Mouse (Mus musculus) bone marrow macrophage, adult 2 months (primary cell): ENCODE results near the gene Pygm. TPM values are rescaled to one million over a fixed set of nuclear protein-coding genes. Genes with fewer than 3 reads are reported as not detected.

Experiments
- H3K27ac ChIP-seq: 2 replicates; pipeline ENCODE4 v1.5.1; 2012; ENCODE audit warnings: low read depth, low read length; ENCODE audit not compliant: insufficient read depth
- H3K4me1 ChIP-seq: 2 replicates; pipeline ENCODE4 v1.6.1; 2012; ENCODE audit warnings: low read length; ENCODE audit not compliant: control insufficient read depth, insufficient read depth
- H3K4me3 ChIP-seq: 2 replicates; pipeline ENCODE4 v1.5.1; 2012; ENCODE audit warnings: mild to moderate bottlenecking, low read length, moderate library complexity; ENCODE audit not compliant: insufficient read depth
- CTCF ChIP-seq: IDR thresholded peaks from 2 replicates; pipeline ENCODE4 v1.5.1; 2012; ENCODE audit warnings: low read depth, mild to moderate bottlenecking, low read length, moderate library complexity
- POLR2A ChIP-seq: IDR thresholded peaks from 2 replicates; pipeline ENCODE4 v1.6.1; 2012; ENCODE audit warnings: mild to moderate bottlenecking, low read depth, low read length, borderline replicate concordance
- polyA plus RNA-seq: library from polyadenylated mRNA; stranded (reverse); fragments of >200 nt; gene quantifications from 2 replicates; pipeline ENCODE4 v1.2.4, GENCODE M21; 2012; ENCODE audit not compliant: missing spikeins, insufficient read depth, insufficient read length

The Pygm gene
- polyA plus RNA-seq, 1 experiment = 0.97 TPM

- Histone ChIP-seq H3K4me3 (no peak overlapping the region), H3K27ac (no peak overlapping the region), H3K4me1 (peaks cover 9% of the 10 kb centered on the region)
- TF ChIP-seq POLR2A (no peak), CTCF (no peak)
Measured at GRCm38 (mm10) chr19:6397582-6398249, 13.5 kb downstream of the Pygm start.

- no peak overlapping the region for H3K27ac ChIP-seq
- H3K4me3 ChIP-seq = peak overlapping the region; percentile 48
- peaks cover 9% of the 10 kb centered on the region for H3K4me1 ChIP-seq
- no peak for TF ChIP-seq CTCF
- TF ChIP-seq POLR2A = no peak
Measured at GRCm38 (mm10) chr19:6398447-6399284, 14.5 kb downstream of the Pygm start.

GRCm38 (mm10) chr19:6399285-6400095 is 15.3 kb downstream of the Pygm start, which contains the start of gene Rasgrp2:
Gene Rasgrp2, plus strand, starts transcription at chr19:6399340.
- Histone ChIP-seq H3K27ac (no peak within 1 kb of the TSS), H3K4me1 (peaks cover 9% of the 10 kb centered on the region), H3K4me3 (peak within 1 kb of the TSS; percentile 48)
- TF ChIP-seq CTCF (no peak), POLR2A (no peak)

- TF ChIP-seq CTCF (no peak), POLR2A (no peak)
- no peak overlapping the region for H3K27ac ChIP-seq
- no peak overlapping the region for H3K4me3 ChIP-seq
- H3K4me1 ChIP-seq = peaks cover 9% of the 10 kb centered on the region
Measured at GRCm38 (mm10) chr19:6400096-6401086, 16.2 kb downstream of the Pygm start.

GRCm38 (mm10) chr19:6401131-6401815 is 17.1 kb downstream of the Pygm start:
- peaks cover 9% of the 10 kb centered on the region for H3K4me1 ChIP-seq
- peak; percentile 61 for TF ChIP-seq CTCF
- no peak for TF ChIP-seq POLR2A
- H3K27ac ChIP-seq = no peak overlapping the region
- peak overlapping the region; percentile 56 for H3K4me3 ChIP-seq

- no peak for TF ChIP-seq CTCF
- TF ChIP-seq POLR2A = no peak
- Histone ChIP-seq H3K4me1 (peaks cover 9% of the 10 kb centered on the region), H3K27ac (no peak overlapping the region), H3K4me3 (peak overlapping the region; percentile 56)
Measured at GRCm38 (mm10) chr19:6401951-6402350, 17.8 kb downstream of the Pygm start.

- TF ChIP-seq POLR2A (no peak), CTCF (no peak)
- H3K4me1 ChIP-seq = peaks cover 9% of the 10 kb centered on the region
- no peak overlapping the region for H3K27ac ChIP-seq
- H3K4me3 ChIP-seq = no peak overlapping the region
Measured at GRCm38 (mm10) chr19:6403869-6404268, 19.7 kb downstream of the Pygm start.

GRCm38 (mm10) chr19:6405433-6405832 is 21.2 kb downstream of the Pygm start:
- Histone ChIP-seq H3K4me3 (no peak overlapping the region), H3K4me1 (peaks cover 9% of the 10 kb centered on the region), H3K27ac (no peak overlapping the region)
- no peak for TF ChIP-seq POLR2A
- TF ChIP-seq CTCF = no peak

GRCm38 (mm10) chr19:6407109-6407508 is 22.9 kb downstream of the Pygm start:
- no peak for TF ChIP-seq POLR2A
- TF ChIP-seq CTCF = no peak
- Histone ChIP-seq H3K4me3 (no peak overlapping the region), H3K4me1 (no peaks in the 10 kb centered on the region), H3K27ac (no peak overlapping the region)
